Mouse (Mus musculus) layer of hippocampus, adult 18-20 months (tissue): Measurements from ENCODE around the gene Naaa. TPM values are rescaled to one million over a fixed set of nuclear protein-coding genes. Genes with fewer than 3 reads are reported as not detected.

Experiments
- DNase-seq, 2 experiments: peaks; one replicate each; pipeline ENCODE4 v3.0.0; 2022; ENCODE audit warnings: low spot score in 2 of 2
- total RNA-seq, 2 experiments: library from RNA; stranded (reverse); gene quantifications; 2 replicates each; pipeline ENCODE4 v1.2.3; 2021

Gene Naaa
- total RNA-seq, 2 experiments from 2014 or later: 50.4 to 52.2 TPM

DNA sequence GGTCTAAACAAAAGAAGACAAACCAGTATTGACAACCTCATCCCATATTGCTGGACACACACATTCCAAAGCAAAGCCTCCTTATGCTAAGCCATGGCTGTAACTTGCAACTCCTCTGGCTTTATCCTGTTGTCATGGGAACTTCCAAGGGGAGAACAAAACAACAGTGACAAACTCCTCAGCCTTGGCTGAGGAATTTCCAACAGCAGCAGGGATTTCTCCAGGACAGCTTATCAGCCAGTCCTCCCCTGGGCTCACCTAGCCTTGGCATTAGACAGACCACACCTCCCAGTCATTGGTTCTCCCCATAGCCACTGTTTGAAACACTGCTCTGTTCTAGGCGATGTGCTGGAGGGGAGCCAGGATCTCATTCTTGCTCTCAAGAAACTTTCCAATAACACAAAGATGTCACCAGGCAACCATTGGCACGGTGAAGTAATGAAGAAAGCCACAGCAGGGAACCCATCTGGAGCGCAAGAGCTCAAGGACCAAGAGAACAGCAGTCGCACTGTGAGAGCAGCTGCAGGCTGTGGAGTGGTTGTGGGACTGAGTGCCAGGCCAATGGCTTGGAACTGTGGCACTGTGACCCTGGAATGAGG lies 14.1 kb downstream of the Naaa start:
- peak; percentile 68 to 87 for DNase-seq

DNA sequence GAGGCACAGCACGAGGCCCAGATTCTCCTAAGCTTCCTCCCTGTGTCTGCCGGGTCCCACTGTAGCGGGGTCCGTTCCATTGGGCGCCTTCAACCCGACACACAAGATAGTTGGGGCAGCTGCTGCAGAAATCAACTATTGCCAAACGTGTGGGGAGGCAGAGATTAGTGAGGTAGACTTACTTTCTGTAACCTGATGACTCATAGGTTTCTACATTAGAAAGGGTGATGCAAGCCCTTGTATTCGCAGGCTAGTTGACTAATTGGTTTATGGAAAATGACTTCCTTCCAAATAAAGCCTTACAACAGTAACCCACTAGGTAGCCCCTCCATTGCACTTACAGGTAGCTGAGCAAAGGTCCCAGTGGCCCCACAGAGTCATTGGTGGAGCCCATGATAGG lies 15.3 kb downstream of the Naaa start:
- DNase-seq: no peak

DNA sequence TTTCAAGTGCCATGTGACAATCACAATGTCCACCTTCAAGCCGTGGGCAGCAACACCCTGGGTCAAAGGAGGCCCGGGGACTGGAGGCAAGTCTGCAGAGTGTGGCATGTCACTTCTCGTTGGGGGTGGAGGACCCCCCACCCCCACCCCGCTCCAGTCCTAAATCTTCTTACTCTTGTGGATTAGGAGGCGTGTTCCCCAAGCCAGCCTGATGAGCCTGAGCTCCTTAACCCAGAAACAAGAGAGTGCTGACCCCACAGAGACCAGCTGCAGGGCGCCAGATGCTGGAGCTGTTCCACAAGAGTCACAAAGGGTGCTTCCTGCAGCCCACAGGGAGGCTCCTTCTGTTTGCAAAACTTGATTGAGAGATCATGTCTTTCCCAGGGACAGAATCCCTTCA lies 21.8 kb downstream of the Naaa start, which contains the start of gene Ppef2:
Gene Ppef2 (minus strand): TSS at position 61 of the 400 bp plus-strand sequence.
- DNase-seq: no peak

DNA sequence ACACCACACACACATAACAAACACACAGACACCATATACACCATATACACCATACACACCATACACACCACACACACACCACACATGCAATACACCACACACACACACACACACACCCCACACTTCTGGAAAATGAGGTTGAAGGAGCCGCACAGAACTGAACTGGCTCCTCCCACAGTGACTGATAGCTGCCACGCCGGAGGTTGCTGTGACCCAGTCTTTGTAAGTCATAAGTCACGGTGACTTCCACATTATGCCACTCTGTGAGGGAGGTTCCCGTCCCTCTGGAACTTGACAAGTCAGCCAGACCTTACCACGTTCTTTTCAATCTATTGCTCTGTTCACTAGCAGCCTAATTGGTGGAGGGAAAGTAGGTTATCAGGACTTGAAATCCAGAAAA lies 23.5 kb downstream of the Naaa start:
- no peak for DNase-seq

DNA sequence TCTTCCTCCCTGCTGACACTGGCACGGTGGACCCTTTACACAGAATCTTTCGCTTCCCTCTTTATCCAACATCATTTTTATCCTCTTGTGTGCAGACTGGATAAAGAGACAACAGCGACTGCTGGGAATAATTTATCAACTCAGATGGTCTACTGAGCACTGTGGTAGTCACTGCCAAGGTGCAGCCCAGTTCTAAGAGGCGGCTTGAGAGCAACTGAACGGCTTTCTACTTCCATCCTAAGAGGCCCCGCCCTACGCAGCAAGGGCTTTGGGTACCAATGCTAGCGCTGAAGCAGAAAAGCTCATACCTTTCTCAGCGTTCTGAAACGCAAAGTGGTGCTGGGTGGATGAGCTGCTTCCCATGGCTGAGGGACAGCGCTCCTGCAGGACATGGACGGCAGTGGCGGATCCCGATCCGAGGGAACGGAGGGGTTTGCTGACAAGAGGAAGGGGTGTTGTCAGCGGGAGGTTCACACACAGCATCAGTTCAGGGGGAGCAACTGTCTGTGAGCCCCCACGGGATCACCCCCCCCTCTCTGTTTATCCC lies 25.1 kb downstream of the Naaa start:
- no peak for DNase-seq

DNA sequence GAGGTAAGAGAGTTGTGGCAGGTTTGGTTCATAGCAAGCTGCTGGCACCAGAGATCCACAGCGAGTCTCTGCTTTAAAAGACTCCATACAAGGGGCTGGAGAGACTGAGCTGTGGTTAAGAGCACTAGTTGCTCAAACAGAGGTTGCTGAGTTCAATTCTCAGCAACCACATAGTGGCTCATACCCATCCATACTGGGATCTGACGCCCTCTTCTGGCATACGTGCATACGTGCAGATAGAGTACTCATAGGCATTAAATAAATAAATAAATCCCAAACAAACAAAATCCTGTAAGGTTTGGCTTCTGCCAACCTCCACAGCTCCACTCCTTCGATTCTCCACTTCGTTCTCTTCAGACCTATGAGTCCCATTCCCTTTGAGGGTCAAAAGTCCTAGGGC lies 25.9 kb downstream of the Naaa start:
- no peak for DNase-seq

DNA sequence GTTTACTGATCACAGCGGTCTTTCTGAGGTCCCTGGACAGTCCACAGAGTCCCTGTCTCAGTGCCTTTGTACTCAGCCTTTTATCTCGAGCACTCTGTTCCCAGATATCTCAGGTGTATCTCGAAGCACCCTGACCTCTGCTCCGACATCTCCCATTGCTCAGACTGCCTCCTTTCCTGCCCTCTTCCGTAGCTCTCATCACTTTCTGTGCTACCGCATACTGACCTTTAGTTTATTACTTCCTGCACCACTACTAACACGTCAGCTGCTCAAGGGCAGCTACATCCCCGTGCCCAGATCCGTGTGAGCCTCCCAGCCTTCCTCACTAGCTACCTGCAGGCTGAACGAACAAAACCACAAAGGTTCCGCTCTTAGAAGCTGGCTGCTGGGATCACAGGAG lies 29.4 kb downstream of the Naaa start:
- DNase-seq: no peak

DNA sequence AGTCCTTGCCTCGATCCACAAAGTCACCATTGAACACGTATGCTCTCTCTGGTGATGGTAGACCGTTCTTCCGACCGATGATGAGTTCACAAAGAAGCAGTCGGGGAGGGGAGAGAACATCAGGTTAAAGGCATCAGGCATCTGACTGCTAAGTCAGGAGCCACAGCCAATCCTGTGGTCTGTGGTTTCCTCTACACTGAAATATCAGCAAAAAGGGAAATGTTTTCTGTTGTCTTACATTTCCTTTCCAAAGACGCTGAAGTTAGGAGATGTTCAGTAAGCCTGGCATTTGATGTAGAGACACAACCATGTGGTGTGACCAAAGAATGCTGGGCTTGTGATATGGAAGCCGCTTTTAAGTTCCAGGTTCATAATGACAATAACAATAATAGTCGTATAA lies 32.5 kb downstream of the Naaa start:
- DNase-seq: no peak

DNA sequence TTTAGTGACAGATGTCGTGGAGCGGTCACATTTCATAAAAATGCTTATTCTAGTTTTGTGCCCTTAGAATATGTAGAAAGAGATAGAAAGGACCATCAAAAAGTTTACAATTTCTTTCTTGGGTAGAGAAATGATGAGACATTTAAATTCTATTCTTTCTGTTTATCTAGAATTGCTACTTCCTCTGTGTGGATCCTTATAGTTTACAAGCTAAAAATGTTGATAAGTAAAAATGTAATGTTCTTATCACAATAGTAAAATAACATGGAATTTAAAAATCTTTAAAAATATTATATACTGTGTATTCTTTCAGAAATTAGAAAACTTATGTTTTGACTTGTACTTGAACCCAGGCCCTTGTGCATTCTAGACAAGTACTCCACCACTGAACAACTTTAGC lies 33.1 kb downstream of the Naaa start:
- no peak for DNase-seq

DNA sequence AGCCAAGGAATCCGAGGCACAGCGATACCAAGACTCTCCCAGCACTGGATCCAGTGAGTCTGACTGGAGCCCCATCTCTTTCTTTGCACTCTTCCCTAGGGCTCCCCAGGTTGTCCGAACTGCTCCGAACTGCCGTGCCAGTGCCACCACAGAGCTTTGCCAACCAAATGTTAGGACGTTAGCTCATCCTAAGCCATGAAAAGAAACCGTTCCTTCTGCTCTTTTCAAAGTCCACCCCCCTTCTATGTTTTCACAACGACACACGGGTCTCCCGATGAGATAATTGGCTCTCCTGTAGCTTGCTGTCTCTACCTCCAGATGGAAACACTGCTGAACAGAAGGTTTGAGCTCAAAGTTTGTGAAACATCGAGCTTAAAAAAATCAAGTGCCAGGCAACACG lies 37.2 kb downstream of the Naaa start:
- DNase-seq: peak; percentile 57 to 76

DNA sequence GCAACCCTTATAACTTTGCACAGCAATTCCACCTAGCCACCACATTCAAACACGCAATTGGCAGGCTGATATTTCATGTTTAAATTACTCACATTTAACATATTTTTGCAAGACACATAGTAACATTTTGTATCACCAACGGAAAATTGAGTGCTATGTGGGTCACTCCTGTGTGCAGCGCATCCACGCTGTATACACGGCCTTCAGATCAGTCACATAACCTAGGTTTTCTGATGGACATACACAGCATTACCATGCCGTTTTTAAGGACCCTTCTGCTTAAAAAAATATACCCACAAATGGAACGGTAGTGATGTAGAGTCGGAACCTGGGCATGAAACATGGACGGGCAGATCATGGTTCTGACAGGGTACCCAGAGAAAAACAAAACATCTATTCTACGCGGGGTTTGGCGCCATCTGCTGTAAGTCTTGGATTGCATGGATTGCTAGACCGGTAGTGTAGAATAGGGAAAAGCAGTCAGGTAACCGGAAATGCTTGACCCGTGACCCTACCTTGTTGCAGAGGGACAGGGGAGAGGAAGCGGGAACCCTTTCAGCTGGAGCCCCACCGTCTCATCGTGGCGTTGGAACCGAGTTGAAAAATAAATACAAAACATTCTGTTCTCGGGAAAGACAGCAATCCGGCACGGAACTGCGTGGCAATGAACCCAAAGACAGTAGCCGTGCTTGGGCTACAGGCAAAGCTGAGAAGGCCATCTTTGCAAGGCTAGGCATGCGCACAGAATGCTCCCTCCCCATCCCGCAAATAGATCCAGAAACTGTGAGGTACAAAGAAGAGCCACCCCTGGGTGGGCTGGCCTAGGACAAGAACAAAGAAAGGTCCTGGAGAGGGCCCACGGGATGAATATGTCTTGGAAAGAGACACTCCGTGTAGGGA lies 38.4 kb downstream of the Naaa start:
- peak; percentile 66 to 89 for DNase-seq

DNA sequence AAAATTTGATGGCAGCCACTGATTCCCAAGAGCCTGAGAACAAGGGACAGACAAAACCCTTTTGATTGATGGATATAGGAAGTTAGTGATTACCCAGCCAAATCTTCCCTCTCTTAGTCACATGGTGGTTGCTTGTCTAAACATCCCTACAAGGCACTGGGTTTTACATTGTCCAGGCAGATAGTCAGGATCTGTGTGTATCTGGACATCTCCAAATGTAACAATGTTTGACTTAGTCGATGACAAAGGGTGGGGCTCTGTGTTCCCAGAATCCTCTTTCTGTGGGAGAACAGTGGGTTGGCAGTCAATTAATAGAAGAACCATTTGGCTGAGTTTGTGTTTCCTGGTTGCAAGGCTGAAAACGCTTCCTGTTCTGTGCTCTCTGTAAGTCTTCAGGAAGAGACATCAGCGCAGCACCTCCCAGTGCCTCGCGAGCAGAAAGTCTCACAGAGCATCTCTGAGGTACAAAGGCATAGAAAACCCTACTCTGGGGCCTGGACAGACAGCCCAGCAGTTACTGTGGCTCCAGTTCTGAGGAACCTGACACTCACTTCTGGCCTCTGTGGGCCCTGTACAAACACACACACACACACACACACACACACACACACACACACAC lies 42.9 kb downstream of the Naaa start:
- DNase-seq: peak in 1 of 2 experiments; percentile 17

DNA sequence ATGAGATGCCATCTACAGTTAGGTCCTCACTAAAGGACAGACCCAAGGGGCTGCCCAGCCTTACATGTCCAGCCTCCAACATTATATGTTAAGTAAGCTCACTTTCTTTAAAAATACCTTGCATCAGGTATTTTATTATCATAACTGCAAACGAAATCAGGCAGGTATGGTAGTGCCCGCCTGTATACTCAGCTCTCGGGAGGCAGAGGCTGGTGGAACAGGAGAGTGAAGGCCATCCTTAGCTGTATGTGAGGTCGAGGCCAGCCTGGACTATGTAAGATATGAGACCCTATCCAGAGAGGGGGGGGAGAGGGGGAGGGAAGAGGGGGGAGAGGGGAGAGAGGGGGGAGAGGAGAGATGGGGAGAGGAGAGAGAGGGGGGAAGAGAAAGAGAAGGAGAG lies 44.6 kb downstream of the Naaa start:
- DNase-seq: no peak

DNA sequence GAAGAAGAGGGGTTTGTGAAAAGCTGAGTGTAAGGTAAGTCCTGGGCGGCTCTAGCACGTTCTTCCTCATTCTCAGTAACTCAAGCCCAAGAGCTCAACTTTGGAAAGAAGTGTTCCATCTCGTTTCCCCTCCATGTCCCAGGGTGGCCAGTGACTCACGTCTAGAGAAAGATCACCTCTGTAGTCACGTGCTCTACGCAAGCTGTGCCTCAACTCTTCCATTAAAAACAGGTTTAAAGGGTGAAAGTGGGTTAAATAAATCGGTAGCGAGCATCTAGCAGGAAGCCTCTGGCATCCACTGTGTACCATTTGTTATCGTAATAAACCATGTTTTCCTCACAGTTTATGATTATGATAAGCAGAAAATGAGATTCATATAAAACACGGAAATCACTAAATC lies 46.1 kb downstream of the Naaa start:
- no peak for DNase-seq

DNA sequence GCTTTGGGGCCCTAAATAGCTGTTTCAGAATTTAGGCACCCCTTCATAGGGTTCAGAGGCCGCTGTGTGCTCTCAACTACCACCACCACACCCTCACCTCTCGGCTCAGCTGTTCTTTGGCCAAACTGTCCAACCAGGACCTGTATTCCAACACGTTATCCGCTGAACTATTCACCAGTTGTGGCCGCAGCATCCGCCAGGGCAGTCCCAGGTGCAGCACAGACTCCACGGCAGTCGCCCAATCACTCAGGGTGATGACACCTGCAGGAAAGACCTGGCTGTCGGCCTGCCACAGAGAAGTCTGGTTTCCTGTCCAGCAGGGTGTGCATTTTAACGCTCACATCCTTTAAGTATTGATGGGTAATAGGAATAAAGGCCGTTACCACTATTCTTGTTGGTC lies 47.7 kb downstream of the Naaa start:
- DNase-seq: no peak

DNA sequence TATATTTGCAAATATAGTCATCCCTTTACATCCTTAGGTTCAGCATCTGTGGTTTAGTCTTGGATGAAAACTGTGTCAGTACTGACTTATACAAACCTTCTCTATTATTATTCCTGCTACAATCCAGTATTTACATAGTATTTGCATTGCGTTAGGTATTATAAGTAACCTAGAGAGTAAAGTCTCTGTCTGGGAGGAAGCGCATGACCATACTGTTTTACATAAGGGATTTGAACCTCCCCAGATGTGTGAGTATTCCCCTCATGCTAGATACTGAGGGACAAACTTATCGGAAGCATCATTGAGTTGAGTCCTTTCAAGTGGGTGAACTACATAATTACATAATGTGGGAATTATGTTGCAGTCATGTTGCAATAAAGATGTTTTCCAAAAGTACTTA lies 48.5 kb downstream of the Naaa start:
- DNase-seq: no peak

DNA sequence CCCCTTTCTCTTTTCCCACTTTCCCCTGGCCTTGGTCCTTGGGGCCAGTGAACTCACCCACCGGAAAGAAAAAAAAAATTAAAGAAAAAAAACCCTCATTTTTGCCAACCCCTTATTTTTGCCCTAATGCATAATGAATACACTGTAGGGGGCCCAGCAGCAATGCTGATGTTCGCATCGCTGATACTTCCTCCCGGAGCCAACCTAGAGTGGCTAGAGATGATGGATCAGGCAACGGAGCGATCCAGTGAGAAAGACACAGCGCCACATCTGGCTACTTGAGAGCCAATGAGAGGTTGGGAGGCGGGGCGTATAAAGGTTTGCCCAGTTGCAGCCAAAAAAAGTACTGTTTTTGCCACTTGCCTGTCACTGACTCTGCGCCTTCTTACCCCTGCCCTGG lies 49.2 kb downstream of the Naaa start:
- no peak for DNase-seq

DNA sequence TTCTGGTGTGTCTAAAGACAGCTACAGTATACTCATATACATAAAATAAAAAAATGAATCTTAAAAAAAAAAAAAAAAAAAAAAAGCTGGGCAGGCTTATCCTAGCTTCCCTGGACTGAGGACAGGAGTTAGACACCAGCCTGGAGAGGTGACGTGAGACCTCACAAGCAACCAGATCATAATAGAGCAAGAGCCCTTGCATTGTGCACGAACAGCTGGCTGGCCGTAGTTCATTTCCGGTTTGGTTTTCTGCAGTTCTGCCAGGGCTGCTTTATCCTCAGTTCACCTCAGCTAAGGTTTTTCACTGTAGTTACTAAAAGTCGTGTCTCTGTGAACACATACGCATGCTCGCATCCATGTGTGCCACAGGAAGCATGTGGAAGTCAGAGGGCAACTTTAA lies 50.2 kb downstream of the Naaa start:
- DNase-seq: no peak

DNA sequence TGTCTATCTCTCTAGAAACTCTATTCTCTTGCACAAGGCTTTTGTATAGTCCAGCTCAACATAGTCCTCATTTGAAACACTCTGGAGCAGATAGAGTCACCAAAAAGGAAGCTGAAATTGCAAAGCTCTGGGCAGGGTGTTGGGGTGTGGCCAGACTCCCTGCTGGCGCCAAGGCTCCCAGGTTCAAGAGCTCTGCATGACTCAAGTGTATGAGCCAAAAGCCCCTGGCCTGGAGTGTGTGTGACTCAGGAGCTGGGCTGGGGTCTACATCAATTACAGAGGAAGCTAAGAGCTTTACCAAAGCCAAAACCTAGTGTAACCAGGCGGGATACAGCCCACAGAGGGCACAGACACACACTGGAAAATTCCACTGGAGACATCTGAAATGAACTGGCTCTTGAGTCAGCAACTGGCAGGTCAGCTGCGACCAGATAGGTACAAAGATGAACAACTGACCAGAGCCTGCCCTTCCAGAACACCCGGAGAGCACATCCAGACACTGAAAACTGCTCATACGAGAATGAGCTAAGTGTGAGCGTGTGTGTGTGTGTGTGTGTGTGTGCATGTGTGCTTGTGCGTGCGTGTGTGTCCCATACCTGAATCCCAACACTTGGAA lies 57.6 kb downstream of the Naaa start:
- no peak for DNase-seq

DNA sequence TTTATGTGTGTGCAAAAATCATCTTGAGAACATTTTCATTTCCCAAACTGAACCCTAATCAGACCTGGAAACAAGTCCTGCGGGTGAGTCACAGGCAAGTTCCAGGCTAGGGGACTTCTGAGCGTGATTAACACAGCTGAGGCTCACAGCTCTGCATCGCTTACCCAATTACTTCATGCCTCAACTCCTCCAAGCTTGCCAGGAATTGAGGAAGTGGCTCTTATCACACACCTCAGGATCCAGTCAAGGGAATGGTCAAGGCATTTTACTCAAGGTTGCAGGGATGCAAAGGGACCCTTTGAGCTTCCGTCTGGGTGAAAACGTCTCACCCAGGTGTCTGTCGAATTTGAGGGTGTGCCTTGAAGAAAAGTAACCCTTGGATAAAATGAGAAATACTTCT lies 58.1 kb downstream of the Naaa start:
- DNase-seq: no peak

DNA sequence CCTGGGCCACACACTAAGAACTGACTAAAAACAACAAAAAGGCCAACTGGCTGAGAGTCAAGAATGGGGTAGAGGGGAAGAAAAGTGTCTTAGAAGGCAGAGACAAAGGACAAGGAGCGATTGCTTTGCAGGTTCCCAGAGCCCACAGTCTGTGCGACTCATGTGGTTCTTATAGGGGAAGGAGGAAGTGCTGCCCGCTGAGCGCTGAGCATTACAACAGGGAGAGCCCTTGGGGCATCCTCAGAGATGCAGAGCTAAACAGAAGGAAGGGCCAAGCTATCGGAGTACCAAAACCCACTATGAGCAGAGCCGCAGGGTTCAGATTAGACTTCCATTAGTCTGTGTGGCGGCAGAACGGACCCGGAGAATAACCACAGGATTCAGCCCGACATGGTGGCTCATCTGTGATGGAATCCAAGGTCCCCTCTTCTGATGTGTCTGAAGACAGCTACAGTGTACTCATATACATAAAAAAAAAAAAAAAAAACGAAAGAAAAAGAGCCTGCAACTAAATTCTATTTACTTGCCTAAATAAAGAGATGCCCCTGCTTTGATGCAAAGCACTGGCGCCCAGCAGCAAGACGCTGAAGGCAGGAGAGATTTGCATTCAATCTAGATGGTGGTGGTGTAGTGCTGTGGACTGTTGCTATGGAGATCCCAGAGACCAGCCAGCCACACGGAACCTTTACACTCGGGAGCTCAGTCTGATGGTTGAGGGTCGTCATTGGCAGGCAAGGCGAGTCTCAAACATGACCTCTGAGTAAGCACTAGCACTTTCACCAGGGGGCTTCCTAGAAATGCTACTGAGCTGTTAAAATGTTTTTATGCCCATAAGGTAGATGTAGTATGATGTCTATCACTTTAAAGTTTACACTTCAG lies 58.8 kb downstream of the Naaa start:
- no peak for DNase-seq
